Comparison of ENCODE assay signal across 7 mouse cellular contexts in the genomic region with DNA sequence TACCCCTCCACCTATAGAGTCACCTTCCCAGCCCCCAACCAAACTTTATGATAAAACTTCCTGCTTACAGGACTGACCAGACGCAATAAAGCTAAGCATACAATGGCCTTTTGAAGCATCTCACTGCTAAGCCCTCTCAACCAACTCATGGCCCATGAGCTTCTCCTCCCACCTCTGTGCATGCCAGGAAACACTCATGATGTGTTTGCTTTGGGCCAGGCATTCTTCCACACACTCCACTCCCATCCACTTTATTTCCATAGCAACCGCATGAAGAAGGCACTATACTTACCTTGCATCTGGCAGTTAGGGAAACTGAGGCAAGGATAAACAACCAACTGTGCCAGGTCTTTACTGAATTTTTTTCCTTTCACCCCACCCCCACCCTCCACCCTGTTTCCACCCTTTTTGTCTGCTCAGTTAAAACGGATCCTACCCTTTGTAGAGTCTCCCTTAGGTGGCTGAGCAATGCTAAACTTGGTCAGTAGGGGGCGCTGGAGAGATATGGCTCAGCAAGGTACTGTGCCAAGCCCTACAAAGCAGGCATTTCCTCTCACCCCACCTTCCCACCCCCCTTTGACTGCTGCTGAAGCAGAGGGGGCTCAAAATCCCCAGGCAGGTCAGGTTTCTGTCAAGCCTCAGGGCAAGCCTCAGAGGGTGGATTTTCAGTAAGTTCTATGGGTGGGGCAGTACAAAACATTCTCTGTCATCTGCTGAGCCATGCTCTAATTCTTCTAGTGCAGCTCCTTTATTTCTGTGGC. TPM values are rescaled to one million over a fixed set of nuclear protein-coding genes. Genes with fewer than 3 reads are reported as not detected.
A peak's percentile ranks its signal among the peaks of the same experiment; 100 is the strongest.
DNase-seq lines count a peak whose midpoint lies in the region; ATAC-seq and TF ChIP-seq lines count a peak whose summit lies in the region.

No protein-coding gene starts in this region.

- no peak overlapping the region for H3K9ac ChIP-seq in MEL (ENCODE audit: control insufficient read depth, low read depth, low read length, poor library complexity, severe bottlenecking)
- H3K9ac ChIP-seq in embryonic facial prominence, embryonic 13.5 days: no peak overlapping the region

- ATAC-seq in embryonic facial prominence, embryonic 13.5 days (ENCODE audit: insufficient number of reproducible peaks, insufficient read depth, low FRiP score, low TSS enrichment, low read depth): peak; percentile 56; the same call in 1 of the 2 replicates

- TF ChIP-seq EP300 in MEL (IDR thresholded peaks at IDR 0.05; ENCODE audit: low read depth in 1 of 2, low read length in 2 of 2): no peak

- no peaks in the 10 kb centered on the region for H3K36me3 ChIP-seq in MEL (ENCODE audit: control insufficient read depth in 1 of 2, insufficient read depth in 2 of 2, low read length in 2 of 2)
- no peaks in the 10 kb centered on the region for H3K36me3 ChIP-seq in embryonic facial prominence, embryonic 13.5 days

- 47% methylated on average over 4 of the region's 4 CpGs for WGBS in embryonic facial prominence, embryonic 13.5 days

- TF ChIP-seq CTCF in MEL (IDR thresholded peaks at IDR 0.05 in 2 of 3, conservative IDR thresholded peaks at IDR 0.05 in 1 of 3; ENCODE audit: control insufficient read depth in 1 of 3, insufficient read depth in 1 of 3, low read depth in 2 of 3, low read length in 3 of 3, poor library complexity in 1 of 3, severe bottlenecking in 1 of 3): peak; percentile 7 to 26 (median 23); a peak in 3 of 6 replicates

- H3K27me3 ChIP-seq in MEL (ENCODE audit: control insufficient read depth in 1 of 2, insufficient read depth in 2 of 2, low read length in 2 of 2): no peaks in the 10 kb centered on the region
- no peaks in the 10 kb centered on the region for H3K27me3 ChIP-seq in embryonic facial prominence, embryonic 13.5 days

- TF ChIP-seq RAD21 in MEL (IDR thresholded peaks at IDR 0.05; ENCODE audit: low read depth, low read length): no peak

- TF ChIP-seq POLR2A in MEL (IDR thresholded peaks at IDR 0.05; ENCODE audit: control insufficient read depth in 1 of 2, insufficient read depth in 1 of 2, low read depth in 1 of 2, low read length in 2 of 2, poor library complexity in 1 of 2): no peak

- H3K4me2 ChIP-seq in embryonic facial prominence, embryonic 13.5 days: no peak overlapping the region

- H3K27ac ChIP-seq in MEL (ENCODE audit: control insufficient read depth, low read depth, low read length): no peak overlapping the region
- no peak overlapping the region for H3K27ac ChIP-seq in embryonic facial prominence, embryonic 13.5 days

- intact Hi-C loops in heart, postnatal 36 days (cut with DNase I): loop anchor here (2.0 to 5.0 kb wide), 2 partner anchors 304 to 407 kb away; no protein-coding TSS in a partner anchor

- H3K4me1 ChIP-seq in MEL (ENCODE audit: control insufficient read depth in 1 of 2, insufficient read depth in 2 of 2, low read length in 2 of 2): no peaks in the 10 kb centered on the region
- peaks cover 8% of the 10 kb centered on the region; the same call in 1 of the 2 replicates for H3K4me1 ChIP-seq in embryonic facial prominence, embryonic 13.5 days

- no peak overlapping the region for H3K4me3 ChIP-seq in MEL (ENCODE audit: control insufficient read depth in 1 of 2, insufficient read depth in 1 of 2, low read depth in 2 of 2, low read length in 2 of 2)
- no peak overlapping the region for H3K4me3 ChIP-seq in embryonic facial prominence, embryonic 13.5 days

- no peak for DNase-seq in MEL (ENCODE audit: low read depth, low spot score)
- peak; percentile 73 for DNase-seq in adrenal gland, postnatal 25 days
- DNase-seq in heart, postnatal 36 days: peak; percentile 63 to 74
- peak; percentile 51 to 54 for DNase-seq in layer of hippocampus, postnatal 36 days
- DNase-seq in lung, postnatal 36 days: peak; percentile 85
- peak; percentile 21 to 64 for DNase-seq in spleen, postnatal 10 days (ENCODE audit: low spot score in 2 of 2)

- no peaks in the 10 kb centered on the region for H3K9me3 ChIP-seq in MEL (replicated peaks; ENCODE audit: insufficient read depth, low read length)
- no peaks in the 10 kb centered on the region for H3K9me3 ChIP-seq in embryonic facial prominence, embryonic 13.5 days

- no peaks in the 10 kb centered on the region for H3K79me2 ChIP-seq in MEL (ENCODE audit: control insufficient read depth, insufficient read depth, low read length, poor library complexity)

TF ChIP-seq in MEL, 35 proteins besides CTCF, POLR2A, EP300 and RAD21:
- TF ChIP-seq CHD1 (IDR thresholded peaks at IDR 0.05; ENCODE audit: low read depth, low read length) (no peak), USF2 (IDR thresholded peaks at IDR 0.05; ENCODE audit: borderline replicate concordance in 1 of 2, insufficient read depth in 1 of 2, low read depth in 1 of 2, low read length in 2 of 2) (no peak), SMC3 (IDR thresholded peaks at IDR 0.05; ENCODE audit: low read depth, low read length) (no peak), GATA1 (IDR thresholded peaks at IDR 0.05; ENCODE audit: low read depth, low read length) (no peak), ELF1 (IDR thresholded peaks at IDR 0.05; ENCODE audit: low read depth, low read length) (no peak), USF1 (IDR thresholded peaks at IDR 0.05; ENCODE audit: low read depth, low read length) (no peak), JUND (IDR thresholded peaks at IDR 0.05; ENCODE audit: low read depth, low read length) (no peak), MEF2A (IDR thresholded peaks at IDR 0.05; ENCODE audit: extremely low read depth, insufficient replicate concordance, low read depth, low read length, poor library complexity, severe bottlenecking) (no peak), HCFC1 (IDR thresholded peaks at IDR 0.05; ENCODE audit: low read depth, low read length) (no peak), UBTF (IDR thresholded peaks at IDR 0.05; ENCODE audit: borderline replicate concordance, insufficient read depth, low read depth, low read length) (no peak), NELFE (IDR thresholded peaks at IDR 0.05; ENCODE audit: low read depth, low read length) (no peak)

RNA-seq across cellular contexts. Expression of a gene that starts 31.4 kb away (rescaled TPM):
- not detected in 2 replicates for total RNA-seq in MEL (2012; rRNA removed)
- not detected for polyA plus RNA-seq in MEL (2012; ENCODE audit: insufficient read depth in 1 of 2, insufficient read length in 2 of 2, low read depth in 1 of 2, low replicate concordance in 2 of 2, missing spikeins in 1 of 2)
- total RNA-seq in adrenal gland, postnatal 25 days (2021): 10.2 and 10.5 TPM in 2 replicates
- polyA plus RNA-seq in embryonic facial prominence, embryonic 13.5 days (2015; fragmentation: Nextera tagmentation; extraction: Ambion mirVana): 4.2 and 6.1 TPM in 2 replicates
- total RNA-seq in heart, postnatal 36 days (2021): under 1 TPM; 0.61 to 0.62 TPM
- 1 to 10 TPM; 7.1 TPM for total RNA-seq in layer of hippocampus, postnatal 36 days (2021)
